Mouse (Mus musculus) retina, adult 2 months (tissue): ENCODE data around the gene Herpud1.

Source experiments
- DNase-seq: peaks from one replicate; pipeline ENCODE4 v3.0.0-alpha.2; 2012; ENCODE audit warnings: low read depth, low spot score

Herpud1 gene

GRCm38 (mm10) chr8:94386214-94387026 is at the start of gene Herpud1:
TSS of gene Herpud1 (plus strand) at chr8:94386438.
- peak; percentile 83 for DNase-seq

- no peak for DNase-seq
These were observed 48.7 kb upstream of the Herpud1 start for GRCm38 (mm10) chr8:94337559-94337958.

- no peak for DNase-seq
These were observed 45.4 kb upstream of the Herpud1 start for GRCm38 (mm10) chr8:94340796-94341195.

- DNase-seq: no peak
These were observed 43.5 kb upstream of the Herpud1 start for GRCm38 (mm10) chr8:94342691-94343090.

- peak; percentile 45 for DNase-seq
These were observed 42.9 kb upstream of the Herpud1 start for GRCm38 (mm10) chr8:94343290-94343689.

- no peak for DNase-seq
These were observed 42.4 kb upstream of the Herpud1 start for GRCm38 (mm10) chr8:94343778-94344320.

- DNase-seq: no peak
These were observed 40.6 kb upstream of the Herpud1 start for GRCm38 (mm10) chr8:94345657-94346056.

GRCm38 (mm10) chr8:94346264-94346663 is 40.0 kb upstream of the Herpud1 start:
- no peak for DNase-seq

GRCm38 (mm10) chr8:94348425-94348824 is 37.8 kb upstream of the Herpud1 start:
- no peak for DNase-seq

- DNase-seq: no peak
These were observed 32.1 kb upstream of the Herpud1 start for GRCm38 (mm10) chr8:94354069-94354531.

- no peak for DNase-seq
These were observed 31.7 kb upstream of the Herpud1 start for GRCm38 (mm10) chr8:94354571-94354970.

- no peak for DNase-seq
These were observed 29.0 kb upstream of the Herpud1 start for GRCm38 (mm10) chr8:94357220-94357619.

GRCm38 (mm10) chr8:94358541-94358940 is 27.7 kb upstream of the Herpud1 start:
- DNase-seq: no peak

GRCm38 (mm10) chr8:94361774-94362431 is 24.3 kb upstream of the Herpud1 start:
- DNase-seq: no peak

GRCm38 (mm10) chr8:94362607-94363239 is 23.5 kb upstream of the Herpud1 start:
- no peak for DNase-seq

GRCm38 (mm10) chr8:94363288-94363688 is 22.9 kb upstream of the Herpud1 start:
- DNase-seq: no peak

GRCm38 (mm10) chr8:94363906-94364305 is 22.3 kb upstream of the Herpud1 start:
- DNase-seq: no peak

GRCm38 (mm10) chr8:94364686-94365312 is 21.4 kb upstream of the Herpud1 start:
- no peak for DNase-seq

- no peak for DNase-seq
These were observed 20.7 kb upstream of the Herpud1 start for GRCm38 (mm10) chr8:94365410-94365981.

GRCm38 (mm10) chr8:94370839-94371238 is 15.4 kb upstream of the Herpud1 start:
- DNase-seq: no peak

GRCm38 (mm10) chr8:94372955-94373599 is 13.2 kb upstream of the Herpud1 start:
- DNase-seq: no peak
